Mouse (Mus musculus) heart, embryonic 15.5 days (tissue): ENCODE measurements around the gene Il1r2. TPM values are rescaled to one million over a fixed set of nuclear protein-coding genes. Genes with fewer than 3 reads are reported as not detected.

ENCODE experiments used
- ATAC-seq: fragments of 200-750 bp; cut with Nextera tagmentation; replicated peaks from 2 replicates; pipeline ENCODE4 v1.8.0; 2017; ENCODE audit warnings: low read depth, moderate TSS enrichment; ENCODE audit not compliant: insufficient number of reproducible peaks, insufficient read depth, low FRiP score
- H3K27ac ChIP-seq: fragments of 300-500 bp; sonication (generic); 2 replicates; pipeline ENCODE4 v1.5.1; 2015; ENCODE audit warnings: mild to moderate bottlenecking, inconsistent platforms
- H3K27me3 ChIP-seq: fragments of 300-500 bp; sonication (generic); 2 replicates; pipeline ENCODE4 v1.6.1; 2015; ENCODE audit warnings: inconsistent platforms
- H3K36me3 ChIP-seq: fragments of 300-500 bp; sonication (generic); 2 replicates; pipeline ENCODE4 v1.6.1; 2015; ENCODE audit warnings: mild to moderate bottlenecking, inconsistent platforms
- H3K4me1 ChIP-seq: fragments of 300-500 bp; sonication (generic); replicated peaks from 2 replicates; pipeline ENCODE4 v1.6.1; 2015; ENCODE audit warnings: inconsistent platforms
- H3K4me2 ChIP-seq: fragments of 300-500 bp; sonication (generic); 2 replicates; pipeline ENCODE4 v1.6.1; 2015; ENCODE audit warnings: inconsistent platforms, mild to moderate bottlenecking, moderate library complexity
- H3K4me3 ChIP-seq: fragments of 300-500 bp; sonication (generic); 2 replicates; pipeline ENCODE4 v1.5.1; 2015; ENCODE audit warnings: mild to moderate bottlenecking, inconsistent platforms
- H3K9ac ChIP-seq: fragments of 300-500 bp; sonication (generic); 2 replicates; pipeline ENCODE4 v1.6.1; 2015; ENCODE audit warnings: mild to moderate bottlenecking, inconsistent platforms
- H3K9me3 ChIP-seq: fragments of 300-500 bp; sonication (generic); replicated peaks from 2 replicates; pipeline ENCODE4 v1.6.1; 2016; ENCODE audit warnings: inconsistent platforms
- WGBS: fragments of 180-500 bp; shearing (Covaris S2); methylation state at CpG from one replicate; pipeline ENCODE4 v1.1.7; 2015; ENCODE audit warnings: mixed read lengths; 5-methylcytosine and 5-hydroxymethylcytosine counted together
- polyA plus RNA-seq: library from polyadenylated mRNA; unstranded; fragments of >200 nt; fragmentation: Nextera tagmentation; extraction: Ambion mirVana; gene quantifications from 2 replicates; pipeline ENCODE4 v1.2.1, GENCODE M21; 2015

Gene Il1r2
- 0.25 and 0.81 TPM in 2 replicates for polyA plus RNA-seq

- Histone ChIP-seq H3K27me3 (no peaks in the 10 kb centered on the region), H3K4me2 (no peak within 1 kb of the TSS), H3K27ac (no peak within 1 kb of the TSS), H3K36me3 (no peaks in the 10 kb centered on the region), H3K9me3 (no peaks in the 10 kb centered on the region), H3K4me3 (no peak within 1 kb of the TSS), H3K4me1 (no peaks in the 10 kb centered on the region), H3K9ac (no peak within 1 kb of the TSS)
- 82% methylated on average over 5 of the region's 5 CpGs for WGBS
- no peak for ATAC-seq
These were observed at the start of gene Il1r2 for GRCm38 (mm10) chr1:40073779-40074178. Gene Il1r2, plus strand, starts transcription at chr1:40074079.

DNA sequence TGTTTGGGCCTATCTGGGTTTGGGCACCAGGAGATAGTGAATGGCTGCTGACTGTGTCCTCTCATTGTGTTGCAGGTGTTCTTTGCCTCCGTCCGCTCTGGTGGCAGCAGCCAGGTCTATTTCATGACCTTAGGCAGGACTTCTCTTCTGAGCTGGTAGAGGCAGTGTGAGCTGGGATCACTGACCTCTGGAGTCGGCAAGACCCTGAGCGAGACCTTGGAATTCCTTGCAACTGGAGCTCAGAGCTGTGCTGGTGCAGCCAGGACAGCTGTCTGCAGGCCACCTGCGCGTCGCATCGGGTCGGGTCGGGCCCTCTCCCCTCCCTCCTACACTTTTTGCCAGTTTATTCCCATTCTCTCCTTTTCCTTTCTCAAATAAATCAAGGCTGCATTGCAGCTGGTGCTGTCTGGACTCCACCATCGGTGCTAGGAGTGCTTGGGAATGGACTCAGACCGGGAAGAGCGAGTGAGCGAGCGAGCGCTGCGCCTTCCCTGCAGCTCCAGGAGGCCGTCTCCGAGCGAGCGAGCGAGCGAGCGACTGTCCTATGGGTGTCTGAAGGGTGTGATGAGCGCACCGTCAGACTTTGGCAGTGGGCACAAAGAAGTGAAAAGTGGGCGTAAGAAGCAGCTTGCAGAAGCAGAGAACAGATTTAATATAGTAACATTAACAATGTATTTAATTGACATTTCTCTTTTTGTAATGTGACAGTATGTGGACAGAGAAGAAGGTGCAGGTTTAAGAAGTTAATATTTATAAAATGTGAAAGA is 49.1 kb upstream of the Il1r2 start:
- Histone ChIP-seq H3K4me2 (no peak overlapping the region), H3K4me3 (no peak overlapping the region), H3K36me3 (peaks cover 75% of the 10 kb centered on the region), H3K9me3 (no peaks in the 10 kb centered on the region), H3K27ac (no peak overlapping the region), H3K4me1 (no peaks in the 10 kb centered on the region), H3K9ac (no peak overlapping the region), H3K27me3 (no peaks in the 10 kb centered on the region)
- no peak for ATAC-seq
- 90% methylated on average over 27 of the region's 27 CpGs for WGBS

GRCm38 (mm10) chr1:40025416-40025815 is 48.5 kb upstream of the Il1r2 start:
- Histone ChIP-seq H3K9ac (no peak overlapping the region), H3K4me1 (no peaks in the 10 kb centered on the region), H3K27ac (no peak overlapping the region), H3K27me3 (no peaks in the 10 kb centered on the region), H3K4me3 (no peak overlapping the region), H3K36me3 (peaks cover 68% of the 10 kb centered on the region), H3K9me3 (no peaks in the 10 kb centered on the region), H3K4me2 (no peak overlapping the region)
- WGBS = 90% methylated on average over 5 of the region's 5 CpGs
- no peak for ATAC-seq

- Histone ChIP-seq H3K27ac (no peak overlapping the region), H3K9me3 (no peaks in the 10 kb centered on the region), H3K9ac (no peak overlapping the region), H3K27me3 (no peaks in the 10 kb centered on the region), H3K4me2 (no peak overlapping the region), H3K4me3 (no peak overlapping the region), H3K4me1 (no peaks in the 10 kb centered on the region), H3K36me3 (peaks cover 53% of the 10 kb centered on the region)
- no peak for ATAC-seq
- 71% methylated on average over 7 of the region's 7 CpGs for WGBS
These were observed 46.7 kb upstream of the Il1r2 start for GRCm38 (mm10) chr1:40027116-40027620.

DNA sequence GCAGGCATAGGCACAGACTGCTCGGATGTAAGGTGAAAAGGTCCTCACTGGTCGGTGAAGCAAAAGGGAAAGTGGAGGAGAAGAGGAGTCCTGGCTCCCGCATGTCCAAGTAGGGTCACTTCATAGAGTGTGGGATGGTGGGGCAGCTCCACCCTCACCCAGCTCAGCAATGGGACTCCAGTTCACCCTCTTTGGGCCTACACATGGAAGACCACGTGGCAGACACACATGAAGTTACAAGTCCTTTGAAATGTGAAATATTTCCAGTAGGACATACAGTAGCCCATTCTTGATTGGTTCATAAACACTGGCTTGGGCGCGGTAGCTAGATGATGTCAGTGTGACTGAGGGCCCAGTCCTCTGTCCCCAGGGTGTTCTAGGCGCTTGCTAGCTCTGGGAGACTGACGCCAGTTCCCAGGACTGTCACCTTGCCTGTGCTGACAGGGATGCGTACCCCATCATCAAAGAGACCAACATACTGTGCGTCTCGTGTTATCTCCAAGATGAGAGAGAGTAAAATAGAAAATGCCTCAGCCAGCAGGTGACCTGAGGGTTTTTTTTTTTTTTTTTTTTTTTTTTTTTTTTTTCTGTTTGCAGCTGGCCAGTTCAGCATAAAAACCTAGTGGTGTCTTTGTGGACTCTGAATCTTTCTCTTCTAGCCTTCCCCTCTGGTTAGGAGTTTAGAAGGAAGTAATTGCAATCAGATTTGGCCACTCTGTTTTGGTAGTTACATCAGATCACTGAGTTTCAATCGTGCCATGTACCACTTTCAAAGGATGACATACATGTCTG is 45.5 kb upstream of the Il1r2 start:
- no peak overlapping the region for H3K9ac ChIP-seq
- 76% methylated on average over 12 of the region's 12 CpGs for WGBS
- H3K4me2 ChIP-seq = no peak overlapping the region
- peaks cover 41% of the 10 kb centered on the region for H3K36me3 ChIP-seq
- H3K27me3 ChIP-seq = no peaks in the 10 kb centered on the region
- H3K27ac ChIP-seq = no peak overlapping the region
- no peak overlapping the region for H3K4me3 ChIP-seq
- no peak for ATAC-seq
- H3K4me1 ChIP-seq = peaks cover 2% of the 10 kb centered on the region; the same call in 1 of the 2 replicates
- no peaks in the 10 kb centered on the region for H3K9me3 ChIP-seq

GRCm38 (mm10) chr1:40029597-40029996 is 44.3 kb upstream of the Il1r2 start:
- 89% methylated on average over 5 of the region's 5 CpGs for WGBS
- Histone ChIP-seq H3K9me3 (no peaks in the 10 kb centered on the region), H3K4me3 (no peak overlapping the region), H3K27me3 (no peaks in the 10 kb centered on the region), H3K27ac (no peak overlapping the region), H3K4me2 (no peak overlapping the region), H3K4me1 (peaks cover 9% of the 10 kb centered on the region; the same call in 1 of the 2 replicates), H3K36me3 (peaks cover 29% of the 10 kb centered on the region), H3K9ac (no peak overlapping the region)
- ATAC-seq = no peak

DNA sequence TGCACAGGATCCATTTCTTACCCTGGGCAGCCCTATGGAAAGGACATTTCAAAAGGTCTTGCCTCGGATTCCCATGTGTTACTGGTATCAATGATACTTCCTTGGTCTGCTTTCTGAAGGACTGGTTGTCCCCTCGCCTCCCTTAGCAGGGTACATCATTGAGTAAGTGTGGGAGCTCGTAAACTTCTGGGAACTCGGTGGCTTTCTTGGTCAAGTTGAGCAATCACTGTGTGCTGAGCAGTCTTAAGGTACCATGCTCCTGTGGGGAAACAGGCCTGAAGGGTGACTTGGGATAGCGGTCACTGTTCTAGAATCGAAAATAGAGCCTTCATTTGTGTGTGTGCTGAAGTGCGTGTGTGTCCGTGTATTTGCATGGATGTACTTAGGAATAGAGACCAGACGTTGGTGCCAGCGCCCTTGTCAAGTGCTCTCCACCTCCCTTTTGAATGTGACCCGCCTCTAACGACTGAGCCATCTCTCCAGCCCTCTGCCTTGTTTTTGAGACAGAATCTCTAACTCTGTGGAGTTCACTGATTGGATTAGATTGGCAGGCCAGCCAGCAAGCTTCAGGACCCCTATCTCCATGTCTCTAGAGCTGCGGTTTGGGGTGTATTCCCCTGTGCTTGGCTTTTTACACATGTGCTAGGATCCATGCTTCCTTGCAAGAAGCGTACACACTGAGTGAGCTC is 43.4 kb upstream of the Il1r2 start:
- H3K9ac ChIP-seq = no peak overlapping the region
- ATAC-seq = no peak
- H3K9me3 ChIP-seq = no peaks in the 10 kb centered on the region
- no peaks in the 10 kb centered on the region for H3K27me3 ChIP-seq
- H3K4me2 ChIP-seq = no peak overlapping the region
- no peak overlapping the region for H3K27ac ChIP-seq
- H3K4me3 ChIP-seq = no peak overlapping the region
- H3K4me1 ChIP-seq = peaks cover 9% of the 10 kb centered on the region; the same call in 1 of the 2 replicates
- 81% methylated on average over 14 of the region's 14 CpGs for WGBS
- peaks cover 23% of the 10 kb centered on the region for H3K36me3 ChIP-seq

GRCm38 (mm10) chr1:40030976-40031356 is 42.9 kb upstream of the Il1r2 start:
- 88% methylated on average over 8 of the region's 8 CpGs for WGBS
- Histone ChIP-seq H3K9me3 (no peaks in the 10 kb centered on the region), H3K4me3 (no peak overlapping the region), H3K36me3 (peaks cover 17% of the 10 kb centered on the region), H3K4me1 (peaks cover 9% of the 10 kb centered on the region; the same call in 1 of the 2 replicates), H3K9ac (no peak overlapping the region), H3K4me2 (no peak overlapping the region), H3K27ac (no peak overlapping the region), H3K27me3 (no peaks in the 10 kb centered on the region)
- no peak for ATAC-seq

- Histone ChIP-seq H3K9ac (no peak overlapping the region), H3K9me3 (no peaks in the 10 kb centered on the region), H3K27ac (no peak overlapping the region), H3K4me2 (no peak overlapping the region), H3K4me1 (peaks cover 9% of the 10 kb centered on the region; the same call in 1 of the 2 replicates), H3K4me3 (no peak overlapping the region), H3K27me3 (no peaks in the 10 kb centered on the region), H3K36me3 (peaks cover 11% of the 10 kb centered on the region)
- ATAC-seq = no peak
- WGBS = 82% methylated on average over 2 of the region's 2 CpGs
These were observed 42.3 kb upstream of the Il1r2 start for GRCm38 (mm10) chr1:40031626-40032025.

GRCm38 (mm10) chr1:40033315-40033714 is 40.6 kb upstream of the Il1r2 start:
- Histone ChIP-seq H3K4me3 (no peak overlapping the region), H3K9ac (no peak overlapping the region), H3K27ac (no peak overlapping the region; the same call in 1 of the 2 replicates), H3K4me1 (peaks cover 9% of the 10 kb centered on the region; the same call in 1 of the 2 replicates), H3K9me3 (no peaks in the 10 kb centered on the region), H3K4me2 (0 out of 2 replicates have a peak overlapping the region, but pooled peaks have one; percentile 2), H3K27me3 (no peaks in the 10 kb centered on the region), H3K36me3 (peaks cover 1% of the 10 kb centered on the region; the same call in 1 of the 2 replicates)
- WGBS = 62% methylated on average over 4 of the region's 4 CpGs
- ATAC-seq = no peak
